Mouse (Mus musculus) megakaryocyte-erythroid progenitor cell, adult 5-6 weeks (primary cell): ENCODE measurements around the gene P2ry6. TPM values are rescaled to one million over a fixed set of nuclear protein-coding genes. Genes with fewer than 3 reads are reported as not detected.

Experiments used
- ATAC-seq: replicated peaks from 2 replicates; pipeline ENCODE4 v1.8.0; 2016; ENCODE audit warnings: mild to moderate bottlenecking, inconsistent platforms; ENCODE audit not compliant: severe bottlenecking, poor library complexity, low FRiP score, low TSS enrichment
- total RNA-seq, 2 experiments: library from RNA; stranded (forward) in 1 of 2; stranded (reverse) in 1 of 2; fragments of 200-1000, 215-1000 nt in 1 of 2; fragments of >200 nt in 1 of 2; fragmentation: Nextera tagmentation in 1 of 2; gene quantifications; 2 replicates each; pipeline ENCODE4 v1.2.3; 2014 to 2017

Gene P2ry6
- total RNA-seq, 2 experiments from 2014 or later = not detected

GRCm38 (mm10) chr7:100950031-100950430 is 24.4 kb downstream of the P2ry6 start:
- ATAC-seq = peak; percentile 29; the same call in 1 of the 2 replicates

- no peak for ATAC-seq
Observed at GRCm38 (mm10) chr7:100944738-100945137, 29.7 kb downstream of the P2ry6 start.

- no peak for ATAC-seq
Observed at GRCm38 (mm10) chr7:100944306-100944705, 30.1 kb downstream of the P2ry6 start.

GRCm38 (mm10) chr7:100942789-100943615 is 31.4 kb downstream of the P2ry6 start:
- ATAC-seq = peak; percentile 71

GRCm38 (mm10) chr7:100941169-100941568 is 33.3 kb downstream of the P2ry6 start:
- no peak for ATAC-seq

GRCm38 (mm10) chr7:100938106-100938505 is 36.3 kb downstream of the P2ry6 start:
- no peak for ATAC-seq

GRCm38 (mm10) chr7:100937481-100937880 is 37.0 kb downstream of the P2ry6 start:
- no peak for ATAC-seq

- ATAC-seq = no peak
Observed at GRCm38 (mm10) chr7:100933520-100933919, 40.9 kb downstream of the P2ry6 start.

GRCm38 (mm10) chr7:100932481-100933007 is 41.9 kb downstream of the P2ry6 start:
- peak; percentile 81 for ATAC-seq

GRCm38 (mm10) chr7:100931926-100932480 is 42.4 kb downstream of the P2ry6 start, which contains the start of gene Arhgef17:
Gene Arhgef17 (minus strand): TSS chr7:100932107.
- ATAC-seq = no peak

- no peak for ATAC-seq
Observed at GRCm38 (mm10) chr7:100931316-100931925, 43.0 kb downstream of the P2ry6 start.

- no peak for ATAC-seq
Observed at GRCm38 (mm10) chr7:100930619-100931315, 43.7 kb downstream of the P2ry6 start.

- no peak for ATAC-seq
Observed at GRCm38 (mm10) chr7:100929639-100930303, 44.7 kb downstream of the P2ry6 start.

- ATAC-seq = no peak
Observed at GRCm38 (mm10) chr7:100928456-100928855, 46.0 kb downstream of the P2ry6 start.

- no peak for ATAC-seq
Observed at GRCm38 (mm10) chr7:100927287-100928000, 47.0 kb downstream of the P2ry6 start.

- ATAC-seq = no peak
Observed at GRCm38 (mm10) chr7:100926311-100926923, 48.0 kb downstream of the P2ry6 start.

GRCm38 (mm10) chr7:100924674-100925445 is 49.6 kb downstream of the P2ry6 start:
- ATAC-seq = no peak
